Mouse (Mus musculus) gastrocnemius, adult 2 months (tissue): Measurements from ENCODE around the gene Bola3. TPM values are rescaled to one million over a fixed set of nuclear protein-coding genes. Genes with fewer than 3 reads are reported as not detected.

Experiments used
- DNase-seq: peaks from one replicate; pipeline ENCODE4 v3.0.0; 2022
- H3K27ac ChIP-seq: fragments of 200-600 bp; 2 replicates; pipeline ENCODE4 v1.8.1; 2022; ENCODE audit warnings: mild to moderate bottlenecking
- H3K4me3 ChIP-seq: fragments of 200-600 bp; 2 replicates; pipeline ENCODE4 v1.8.1; 2022; ENCODE audit warnings: mild to moderate bottlenecking, moderate library complexity
- CTCF ChIP-seq: fragments of 200-600 bp; IDR thresholded peaks from 2 replicates; pipeline ENCODE4 v1.8.1; 2022; ENCODE audit warnings: antibody characterized with exemption, mild to moderate bottlenecking, moderate library complexity
- intact Hi-C: fragments of 180-260 bp; cut with DNase I; formaldehyde crosslinking; loops from one replicate; pipeline ENCODE4 v1.15.1; 2025
- long read RNA-seq, 2 experiments: library from polyadenylated mRNA; stranded (forward); transcript quantifications; one replicate each; pipeline ENCODE4 v2.0.0; 2021
- total RNA-seq, 2 experiments: library from RNA; stranded (reverse); gene quantifications; 2 replicates each; pipeline ENCODE4 v1.2.3; 2021

Gene Bola3
- 100 to 1,000 TPM; 245 to 263 TPM for total RNA-seq
- long read RNA-seq, experiment 1, transcript Bola3-207 (4 exons, 2,312 nt): major isoform, 291 of 321 reads
- long read RNA-seq, experiment 1, partial matches to known transcripts: 1 of 321 reads
- long read RNA-seq, experiment 1, other reads (novel, unspliced or antisense): 28 of 321 reads
- long read RNA-seq, experiment 2, transcript Bola3-207 (4 exons, 2,312 nt): major isoform, 337 of 380 reads
- long read RNA-seq, experiment 2, partial matches to known transcripts: 1 of 380 reads
- long read RNA-seq, experiment 2, other reads (novel, unspliced or antisense): 42 of 380 reads

DNA sequence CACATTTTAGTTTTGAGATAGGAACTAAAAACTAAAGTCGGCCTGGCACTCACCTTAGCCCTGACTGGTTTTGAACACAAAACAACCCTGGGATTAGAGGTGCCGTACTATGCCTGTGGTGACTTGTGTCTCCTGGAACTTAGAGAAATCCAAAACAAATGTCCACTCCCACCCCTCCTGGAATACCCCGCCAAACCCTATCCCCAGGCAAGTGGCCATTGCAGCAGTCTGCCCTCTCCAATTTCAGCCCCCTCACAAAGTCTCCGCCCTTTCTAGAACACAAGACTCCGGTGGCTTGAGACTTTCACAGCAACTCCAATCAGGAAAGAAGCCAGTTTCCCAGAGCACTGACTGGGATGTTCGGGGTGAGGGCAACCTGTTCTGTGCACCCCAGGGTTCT is at the start of gene Bola3:
Gene Bola3, plus strand, starts transcription at position 275 of the 400 bp plus-strand sequence.
- peak within 1 kb of the TSS; percentile 97 for H3K27ac ChIP-seq
- no peak for TF ChIP-seq CTCF
- intact Hi-C loops: no loop called here
- no peak for DNase-seq
- H3K4me3 ChIP-seq: peak within 1 kb of the TSS; percentile 91

- Histone ChIP-seq H3K27ac (no peak overlapping the region), H3K4me3 (no peak overlapping the region)
- DNase-seq: no peak
- intact Hi-C loops: no loop called here
- TF ChIP-seq CTCF: no peak
Measured at GRCm38 (mm10) chr6:83300447-83301229, 48.3 kb upstream of the Bola3 start.

DNA sequence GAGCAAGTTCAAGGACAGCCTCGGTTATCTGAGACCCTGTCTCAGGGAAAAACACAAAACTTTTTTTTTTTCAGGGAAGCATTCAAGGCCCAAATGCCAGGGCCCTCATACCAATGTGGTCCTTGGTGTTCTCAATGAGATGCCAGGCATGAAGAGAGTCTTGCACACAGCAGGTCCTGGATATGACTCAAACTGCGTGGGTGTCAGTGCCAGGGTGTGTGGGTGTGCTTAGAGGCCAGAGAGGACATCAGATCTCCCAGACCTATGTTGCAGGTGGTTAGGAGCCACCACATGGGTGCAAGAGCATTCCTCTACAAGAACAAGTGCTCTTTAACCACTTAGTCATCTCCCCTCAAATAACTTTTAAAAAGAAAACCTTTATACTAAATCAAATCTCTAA is 47.7 kb upstream of the Bola3 start:
- TF ChIP-seq CTCF: no peak
- intact Hi-C loops: no loop called here
- DNase-seq: no peak
- no peak overlapping the region for H3K4me3 ChIP-seq
- no peak overlapping the region for H3K27ac ChIP-seq

DNA sequence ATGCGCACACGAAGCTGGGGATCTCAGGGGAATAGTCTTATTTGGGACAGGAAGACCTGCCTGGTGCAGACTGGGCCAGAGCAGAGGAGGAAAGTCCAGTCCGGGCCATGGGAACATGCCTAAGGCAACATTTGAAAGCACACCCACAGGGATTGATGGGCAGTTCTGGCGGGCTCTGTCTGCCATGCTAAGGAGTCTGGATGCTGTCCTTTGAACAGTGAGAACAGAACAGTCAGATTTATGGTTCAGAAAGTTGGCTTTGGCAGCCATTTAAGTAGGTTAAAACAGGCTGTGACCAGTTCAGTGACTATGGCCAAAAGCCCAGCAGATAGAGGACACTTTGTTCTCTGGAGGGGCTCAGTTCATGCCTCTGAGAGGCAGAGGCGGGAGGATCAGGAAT is 46.7 kb upstream of the Bola3 start:
- intact Hi-C loops: no loop called here
- Histone ChIP-seq H3K4me3 (no peak overlapping the region), H3K27ac (no peak overlapping the region)
- DNase-seq: no peak
- no peak for TF ChIP-seq CTCF

DNA sequence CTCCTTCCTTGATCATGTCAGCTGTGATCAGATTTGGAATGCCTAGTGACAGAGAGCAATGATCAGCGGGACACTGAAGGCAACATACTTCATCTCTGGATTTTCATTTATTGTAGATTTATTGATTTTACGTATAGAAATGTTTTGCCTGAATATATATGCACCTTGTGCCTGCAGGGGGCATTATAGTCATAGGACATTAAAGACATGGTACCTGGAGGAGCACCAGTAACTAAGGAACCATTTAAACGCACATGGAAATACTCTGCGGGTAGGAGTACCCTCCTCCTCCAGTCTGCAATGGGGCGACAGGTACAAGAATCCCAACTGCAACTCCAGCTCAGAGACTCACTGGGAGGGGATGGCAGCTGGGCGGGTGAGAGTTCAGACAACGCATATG is 39.9 kb upstream of the Bola3 start:
- intact Hi-C loops: no loop called here
- no peak for DNase-seq
- H3K27ac ChIP-seq: no peak overlapping the region
- no peak overlapping the region for H3K4me3 ChIP-seq
- TF ChIP-seq CTCF: no peak; the same call in 1 of the 2 replicates

GRCm38 (mm10) chr6:83311206-83311605 is 37.7 kb upstream of the Bola3 start:
- no peak for DNase-seq
- H3K27ac ChIP-seq: no peak overlapping the region
- intact Hi-C loops: no loop called here
- TF ChIP-seq CTCF: no peak
- H3K4me3 ChIP-seq: no peak overlapping the region

- intact Hi-C loops: no loop called here
- Histone ChIP-seq H3K27ac (no peak overlapping the region), H3K4me3 (no peak overlapping the region)
- TF ChIP-seq CTCF: no peak
- no peak for DNase-seq
Measured at GRCm38 (mm10) chr6:83312021-83312420, 36.9 kb upstream of the Bola3 start.

DNA sequence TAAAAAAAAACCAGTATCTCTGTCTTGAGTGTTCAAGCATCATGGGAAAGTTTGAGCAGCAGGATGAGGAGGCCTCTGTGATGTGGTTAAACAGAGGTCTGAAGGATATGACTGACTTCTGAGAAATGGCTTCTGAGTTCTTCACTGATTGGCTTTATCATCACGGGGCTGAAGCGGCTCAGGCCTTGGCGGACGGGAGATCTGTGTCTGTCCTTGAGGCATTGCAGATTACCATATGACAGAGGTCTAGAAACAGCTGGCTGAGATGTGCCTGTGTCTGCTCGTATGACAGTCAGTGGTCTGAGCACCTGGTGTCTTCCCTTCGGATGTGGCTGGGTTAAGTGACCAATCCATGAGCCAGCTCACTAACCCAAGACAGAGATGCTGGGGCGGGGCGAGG is 36.4 kb upstream of the Bola3 start:
- intact Hi-C loops: no loop called here
- TF ChIP-seq CTCF: no peak
- no peak for DNase-seq
- Histone ChIP-seq H3K4me3 (no peak overlapping the region), H3K27ac (no peak overlapping the region)

DNA sequence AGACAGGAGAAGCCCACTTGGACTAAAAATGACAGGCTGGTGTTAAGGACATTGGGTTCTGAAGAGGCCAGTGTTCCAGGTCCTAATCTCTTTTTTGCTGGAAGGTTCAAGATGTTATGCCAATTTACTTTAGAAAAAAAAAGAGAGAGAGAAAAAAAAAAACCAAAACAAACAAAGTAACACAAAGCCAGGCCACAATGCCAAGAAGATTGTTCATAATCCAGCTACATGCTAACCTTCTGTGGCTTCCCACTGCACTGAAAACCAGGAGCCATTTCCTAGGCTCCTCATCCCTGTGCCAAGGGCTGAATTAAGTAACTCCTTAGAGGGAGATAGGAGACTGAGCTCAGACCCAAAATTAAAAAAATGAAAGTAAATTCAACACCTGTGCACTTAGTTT is 33.7 kb upstream of the Bola3 start:
- DNase-seq: no peak
- H3K4me3 ChIP-seq: no peak overlapping the region

DNA sequence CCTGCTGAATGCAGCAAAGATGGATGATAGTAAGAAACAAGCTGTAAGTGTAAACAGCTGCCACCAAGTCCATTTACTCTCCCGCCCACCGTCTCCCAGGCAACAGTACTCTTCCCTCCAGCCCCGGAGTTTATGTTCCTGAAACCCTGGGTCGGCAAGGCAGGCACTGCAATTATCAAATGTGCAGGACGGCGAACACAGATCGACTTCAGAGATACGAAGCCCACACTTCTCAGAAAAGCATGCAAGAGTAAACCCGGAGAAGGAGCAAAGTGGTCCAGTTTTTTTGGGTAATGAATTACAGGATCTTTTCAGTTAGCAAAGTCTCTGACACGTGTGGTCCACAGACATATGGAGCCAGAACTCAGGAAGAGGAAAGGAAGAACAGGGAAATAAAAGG is 32.9 kb upstream of the Bola3 start:
- 0 out of 2 replicates have a peak overlapping the region, but pooled peaks have one; percentile 7 for H3K4me3 ChIP-seq
- TF ChIP-seq CTCF: no peak
- no peak for DNase-seq
- H3K27ac ChIP-seq: no peak overlapping the region
- intact Hi-C loops: no loop called here

More for the DNA sequence above, 33.7 kb upstream of the Bola3 start:
- TF ChIP-seq CTCF: no peak
- intact Hi-C loops: no loop called here
- H3K27ac ChIP-seq: no peak overlapping the region

- TF ChIP-seq CTCF: peak; percentile 74
- peak overlapping the region; percentile 74 for H3K27ac ChIP-seq
- peak; percentile 95 for DNase-seq
- H3K4me3 ChIP-seq: peak overlapping the region; percentile 99
- intact Hi-C loops: no loop called here
Measured at GRCm38 (mm10) chr6:83317108-83317741, 31.7 kb upstream of the Bola3 start.

- DNase-seq: no peak
- intact Hi-C loops: no loop called here
- Histone ChIP-seq H3K4me3 (no peak overlapping the region), H3K27ac (no peak overlapping the region)
- TF ChIP-seq CTCF: no peak
Measured at GRCm38 (mm10) chr6:83321927-83322326, 27.0 kb upstream of the Bola3 start.

GRCm38 (mm10) chr6:83322794-83323193 is 26.2 kb upstream of the Bola3 start:
- H3K4me3 ChIP-seq: no peak overlapping the region
- H3K27ac ChIP-seq: no peak overlapping the region
- no peak for DNase-seq
- TF ChIP-seq CTCF: no peak
- intact Hi-C loops: no loop called here
